In genomic region chr2:119190969-119191368, GRCm38 (mm10) we compare ENCODE assay signal across 29 mouse cellular contexts. TPM values are rescaled to one million over a fixed set of nuclear protein-coding genes. Genes with fewer than 3 reads are reported as not detected.
"Had no signal": no experiment of that assay in that cellular context is flagged by ENCODE, and none has a peak within 500 bp of the region (broad histone marks: within the 10 kb centered on the region; RNA-seq: fewer than 3 reads in every experiment).

No protein-coding gene starts in this region.

- H3K36me3 ChIP-seq: embryonic facial prominence, embryonic 12.5 days; embryonic facial prominence, embryonic 15.5 days; forebrain, embryonic 10.5 days; forebrain, embryonic 15.5 days had no signal

- H3K4me3 ChIP-seq: embryonic facial prominence, embryonic 10.5 days; embryonic facial prominence, embryonic 12.5 days; embryonic facial prominence, embryonic 13.5 days; embryonic facial prominence, embryonic 15.5 days; erythroblast, embryonic 14.5 days; forebrain, embryonic 10.5 days; forebrain, embryonic 12.5 days; forebrain, embryonic 13.5 days; forebrain, embryonic 15.5 days; gastrocnemius, adult 2 months had no signal

- H3K4me2 ChIP-seq: embryonic facial prominence, embryonic 12.5 days; embryonic facial prominence, embryonic 13.5 days; embryonic facial prominence, embryonic 15.5 days; forebrain, embryonic 12.5 days; forebrain, embryonic 13.5 days; forebrain, embryonic 15.5 days had no signal

- H3K9me3 ChIP-seq: embryonic facial prominence, embryonic 10.5 days; embryonic facial prominence, embryonic 12.5 days; embryonic facial prominence, embryonic 13.5 days; embryonic facial prominence, embryonic 15.5 days; forebrain, embryonic 10.5 days; forebrain, embryonic 12.5 days; forebrain, embryonic 13.5 days; forebrain, embryonic 15.5 days had no signal

- DNase-seq: cerebellum, adult 18-20 months; cerebellum, adult 2 months; cerebellum, adult 8-10 months; cerebellum, adult 9-10 months; cerebellum, adult 9-11 months; cerebellum, postnatal 10 days; cerebellum, postnatal 14 days; cerebellum, postnatal 25 days; cerebellum, postnatal 36 days; embryo, embryonic 11 days; forebrain, postnatal 0 days; gastrocnemius, adult 2 months; gastrocnemius, postnatal 10 days; gastrocnemius, postnatal 14 days; gastrocnemius, postnatal 25 days; gastrocnemius, postnatal 36 days; heart, adult 11 months had no signal

- H3K9ac ChIP-seq: embryonic facial prominence, embryonic 12.5 days; embryonic facial prominence, embryonic 13.5 days; embryonic facial prominence, embryonic 15.5 days; forebrain, embryonic 12.5 days; forebrain, embryonic 13.5 days; forebrain, embryonic 15.5 days; forebrain, postnatal 0 days had no signal

- H3K27ac ChIP-seq: embryonic facial prominence, embryonic 10.5 days; embryonic facial prominence, embryonic 12.5 days; embryonic facial prominence, embryonic 13.5 days; embryonic facial prominence, embryonic 15.5 days; forebrain, embryonic 10.5 days; forebrain, embryonic 12.5 days; forebrain, embryonic 13.5 days; forebrain, embryonic 15.5 days; gastrocnemius, adult 2 months had no signal

- ATAC-seq: forebrain, embryonic 13.5 days; forebrain, embryonic 14.5 days; forebrain, embryonic 15.5 days; forebrain, embryonic 16.5 days; forebrain, postnatal 0 days had no signal

- H3K27me3 ChIP-seq: embryonic facial prominence, embryonic 12.5 days; embryonic facial prominence, embryonic 13.5 days; embryonic facial prominence, embryonic 15.5 days; forebrain, embryonic 12.5 days; forebrain, embryonic 13.5 days; forebrain, embryonic 15.5 days had no signal

RNA-seq across cellular contexts. Expression of gene Gm14137, which starts 16.7 kb away (rescaled TPM):
- polyA plus RNA-seq: cerebellum, adult 2 months; cortical plate, adult 2 months; erythroblast, embryonic 14.5 days had no signal
